Mouse (Mus musculus) forebrain, embryonic 15.5 days (tissue): ENCODE results near the gene Fam19a3. TPM values are rescaled to one million over a fixed set of nuclear protein-coding genes. Genes with fewer than 3 reads are reported as not detected.

ENCODE experiments used
- ATAC-seq: fragments of 200-750 bp; cut with Nextera tagmentation; replicated peaks from 2 replicates; pipeline ENCODE4 v1.8.0; 2017; ENCODE audit warnings: mild to moderate bottlenecking, moderate TSS enrichment, moderate library complexity
- H3K27ac ChIP-seq: fragments of 300-500 bp; sonication (generic); replicated peaks from 2 replicates; pipeline ENCODE4 v1.5.1; 2015; ENCODE audit warnings: mild to moderate bottlenecking, inconsistent platforms
- H3K27me3 ChIP-seq: fragments of 300-500 bp; sonication (generic); 2 replicates; pipeline ENCODE4 v1.6.1; 2015; ENCODE audit warnings: inconsistent platforms
- H3K36me3 ChIP-seq: fragments of 300-500 bp; sonication (generic); 2 replicates; pipeline ENCODE4 v1.6.1; 2015; ENCODE audit warnings: mild to moderate bottlenecking, inconsistent platforms
- H3K4me1 ChIP-seq: fragments of 300-500 bp; sonication (generic); 2 replicates; pipeline ENCODE4 v1.6.1; 2015; ENCODE audit warnings: inconsistent platforms
- H3K4me2 ChIP-seq: fragments of 300-500 bp; sonication (generic); replicated peaks from 2 replicates; pipeline ENCODE4 v1.6.1; 2015; ENCODE audit warnings: mild to moderate bottlenecking, inconsistent platforms
- H3K4me3 ChIP-seq: fragments of 300-500 bp; sonication (generic); 2 replicates; pipeline ENCODE4 v1.5.1; 2015; ENCODE audit warnings: mild to moderate bottlenecking, inconsistent platforms
- H3K9ac ChIP-seq: fragments of 300-500 bp; sonication (generic); replicated peaks from 2 replicates; pipeline ENCODE4 v1.6.1; 2015; ENCODE audit warnings: mild to moderate bottlenecking, inconsistent platforms
- H3K9me3 ChIP-seq: fragments of 300-500 bp; sonication (generic); 2 replicates; pipeline ENCODE4 v1.6.1; 2016; ENCODE audit warnings: inconsistent platforms
- WGBS: fragments of 180-500 bp; shearing (Covaris S2); methylation state at CpG from one replicate; pipeline ENCODE4 v1.1.7; 2015; ENCODE audit warnings: mixed read lengths; 5-methylcytosine and 5-hydroxymethylcytosine counted together
- polyA plus RNA-seq: library from polyadenylated mRNA; unstranded; fragments of >200 nt; fragmentation: Nextera tagmentation; extraction: Ambion mirVana; gene quantifications from 2 replicates; pipeline ENCODE4 v1.2.1, GENCODE M21; 2015

The Fam19a3 gene
- polyA plus RNA-seq, 1 experiment from 2014 or later, result 0.06 TPM

DNA sequence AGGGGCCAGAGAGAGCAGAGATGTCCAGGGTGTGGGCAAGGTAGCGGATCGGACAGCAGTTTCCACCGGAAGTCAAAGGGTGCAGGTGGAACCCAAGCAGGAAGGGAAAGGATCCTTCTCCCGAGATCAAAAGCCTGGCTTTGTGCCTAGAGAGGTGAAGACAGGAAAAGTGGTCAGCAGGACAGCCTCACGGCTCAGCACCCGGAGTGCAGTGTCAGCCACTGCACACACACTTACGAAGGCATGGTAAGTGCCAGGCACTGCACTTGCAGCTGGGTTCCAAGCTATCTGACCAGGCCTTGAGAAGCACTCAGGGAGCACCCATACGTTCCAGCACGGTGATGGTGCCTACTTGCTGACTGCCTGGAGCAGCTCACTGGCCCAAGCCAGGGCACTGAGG, 23.9 kb upstream of the Fam19a3 start:
- H3K27ac ChIP-seq, result no peak overlapping the region
- WGBS, result 86% methylated on average over 9 of the region's 9 CpGs
- H3K27me3 ChIP-seq, result no peaks in the 10 kb centered on the region
- H3K4me3 ChIP-seq, result no peak overlapping the region
- no peaks in the 10 kb centered on the region for H3K4me1 ChIP-seq
- H3K9ac ChIP-seq, result no peak overlapping the region
- no peak for ATAC-seq
- no peak overlapping the region for H3K4me2 ChIP-seq
- H3K36me3 ChIP-seq, result peaks cover 1% of the 10 kb centered on the region; the same call in 1 of the 2 replicates
- H3K9me3 ChIP-seq, result no peaks in the 10 kb centered on the region

DNA sequence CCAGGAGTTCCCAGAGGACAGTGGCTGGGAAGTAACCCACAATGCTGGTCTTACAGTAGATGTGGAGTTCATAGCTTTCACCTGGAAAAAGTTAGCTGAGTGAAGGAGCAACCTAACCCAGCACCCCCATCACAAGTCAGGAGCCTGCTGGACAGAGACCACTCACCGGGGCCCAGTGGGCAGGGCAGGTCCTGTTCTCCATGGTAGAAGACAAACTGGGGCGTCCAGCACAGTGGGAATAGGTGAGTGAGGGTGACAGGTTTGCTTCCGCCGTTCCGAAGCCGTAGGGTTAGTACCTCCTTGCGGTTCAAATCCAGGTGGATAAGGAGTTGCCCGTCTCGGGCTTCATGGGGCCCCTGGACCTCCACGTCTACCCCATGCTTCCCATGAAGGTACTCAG, 22.7 kb upstream of the Fam19a3 start:
- Histone ChIP-seq H3K4me2 (no peak overlapping the region), H3K36me3 (peaks cover 3% of the 10 kb centered on the region; the same call in 1 of the 2 replicates), H3K4me1 (no peaks in the 10 kb centered on the region), H3K9me3 (no peaks in the 10 kb centered on the region), H3K27ac (no peak overlapping the region), H3K27me3 (no peaks in the 10 kb centered on the region), H3K9ac (no peak overlapping the region), H3K4me3 (no peak overlapping the region)
- no peak for ATAC-seq
- WGBS, result 93% methylated on average over 10 of the region's 10 CpGs

DNA sequence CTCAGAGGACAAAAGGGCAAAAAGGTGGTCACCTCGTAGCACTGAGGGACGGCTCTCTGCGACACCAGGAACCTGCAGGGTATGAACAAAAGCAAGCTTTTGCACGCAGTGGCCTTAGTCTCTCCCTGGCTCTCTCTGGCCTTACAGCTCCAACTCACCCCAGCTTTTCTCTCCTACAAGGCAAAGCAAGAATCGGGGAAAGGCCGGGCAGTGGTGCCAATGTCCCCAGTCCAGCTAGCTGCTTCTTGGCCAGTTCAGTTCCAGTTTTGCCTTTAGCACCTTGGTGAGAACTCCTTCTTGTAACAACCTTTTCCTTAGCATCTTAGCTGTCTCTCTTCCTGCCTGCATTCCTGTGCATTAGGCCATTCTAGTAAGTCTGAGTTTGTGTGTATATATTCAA, 19.8 kb upstream of the Fam19a3 start:
- 92% methylated on average over 6 of the region's 6 CpGs for WGBS
- ATAC-seq, result no peak

DNA sequence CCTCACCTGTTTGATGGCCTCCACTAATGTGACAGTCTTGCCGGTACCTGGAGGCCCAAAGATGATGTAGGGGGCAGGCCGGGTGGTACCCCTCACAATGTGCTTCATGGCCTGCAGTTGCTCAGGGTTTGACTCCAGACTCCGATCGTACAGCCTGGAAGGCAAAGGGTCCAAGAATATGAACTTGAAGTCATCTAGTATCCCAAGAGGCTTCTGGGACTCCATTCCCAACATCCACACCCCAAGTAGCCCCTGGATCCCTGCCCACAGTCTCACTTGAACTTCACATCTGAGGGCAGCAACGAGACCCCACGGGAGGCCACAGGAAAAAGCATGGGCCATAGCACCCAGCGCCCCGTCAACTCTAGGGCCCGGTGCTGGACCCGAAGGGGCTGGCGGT, 19.0 kb upstream of the Fam19a3 start:
- no peak overlapping the region for H3K9ac ChIP-seq
- H3K4me1 ChIP-seq, result peaks cover 4% of the 10 kb centered on the region; the same call in 1 of the 2 replicates
- no peak overlapping the region for H3K4me3 ChIP-seq
- no peaks in the 10 kb centered on the region for H3K27me3 ChIP-seq
- 94% methylated on average over 11 of the region's 11 CpGs for WGBS
- H3K9me3 ChIP-seq, result no peaks in the 10 kb centered on the region
- no peak for ATAC-seq
- H3K4me2 ChIP-seq, result no peak overlapping the region
- H3K27ac ChIP-seq, result no peak overlapping the region
- H3K36me3 ChIP-seq, result peaks cover 8% of the 10 kb centered on the region

More for the DNA sequence above, 19.8 kb upstream of the Fam19a3 start:
- Histone ChIP-seq H3K4me2 (no peak overlapping the region), H3K27ac (no peak overlapping the region), H3K9ac (no peak overlapping the region), H3K9me3 (no peaks in the 10 kb centered on the region), H3K4me1 (no peaks in the 10 kb centered on the region), H3K27me3 (no peaks in the 10 kb centered on the region), H3K4me3 (no peak overlapping the region), H3K36me3 (peaks cover 8% of the 10 kb centered on the region)

DNA sequence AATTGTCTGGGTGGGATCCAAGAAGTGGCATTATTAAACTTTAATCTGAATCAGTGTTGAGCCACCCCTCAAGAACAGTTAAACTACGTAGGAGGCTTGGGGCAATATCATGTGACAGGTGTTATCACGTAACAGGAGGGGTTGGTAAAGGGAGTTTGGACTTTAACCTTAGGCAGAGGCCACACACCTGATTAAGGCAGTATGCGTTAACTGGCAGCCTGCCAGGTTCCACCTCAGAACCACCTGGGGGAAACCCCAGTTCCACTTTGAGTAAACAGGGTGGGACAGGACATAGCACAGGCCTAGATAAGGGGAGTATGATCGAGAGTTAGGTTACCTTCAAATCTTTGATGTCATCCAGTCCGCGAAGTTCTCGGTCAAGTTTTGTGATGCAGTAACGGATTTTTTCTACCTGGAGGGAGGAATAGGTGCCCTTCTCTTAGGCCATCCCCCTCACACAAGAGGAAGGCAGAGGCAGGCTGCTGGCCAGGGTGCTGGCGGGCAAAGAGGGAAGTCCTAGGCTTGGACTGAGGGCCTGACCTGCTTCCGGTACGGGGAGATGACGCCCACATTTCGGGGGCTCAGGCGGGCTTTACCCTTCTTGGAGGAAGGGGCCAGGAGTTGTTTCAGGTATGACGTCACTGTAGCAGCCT, 14.9 kb upstream of the Fam19a3 start:
- H3K9ac ChIP-seq, result no peak overlapping the region
- H3K4me2 ChIP-seq, result no peak overlapping the region
- no peak for ATAC-seq
- no peaks in the 10 kb centered on the region for H3K27me3 ChIP-seq
- peaks cover 8% of the 10 kb centered on the region for H3K36me3 ChIP-seq
- H3K4me1 ChIP-seq, result peaks cover 15% of the 10 kb centered on the region; the same call in 1 of the 2 replicates
- 85% methylated on average over 15 of the region's 15 CpGs for WGBS
- no peak overlapping the region for H3K4me3 ChIP-seq
- no peak overlapping the region for H3K27ac ChIP-seq
- H3K9me3 ChIP-seq, result no peaks in the 10 kb centered on the region

DNA sequence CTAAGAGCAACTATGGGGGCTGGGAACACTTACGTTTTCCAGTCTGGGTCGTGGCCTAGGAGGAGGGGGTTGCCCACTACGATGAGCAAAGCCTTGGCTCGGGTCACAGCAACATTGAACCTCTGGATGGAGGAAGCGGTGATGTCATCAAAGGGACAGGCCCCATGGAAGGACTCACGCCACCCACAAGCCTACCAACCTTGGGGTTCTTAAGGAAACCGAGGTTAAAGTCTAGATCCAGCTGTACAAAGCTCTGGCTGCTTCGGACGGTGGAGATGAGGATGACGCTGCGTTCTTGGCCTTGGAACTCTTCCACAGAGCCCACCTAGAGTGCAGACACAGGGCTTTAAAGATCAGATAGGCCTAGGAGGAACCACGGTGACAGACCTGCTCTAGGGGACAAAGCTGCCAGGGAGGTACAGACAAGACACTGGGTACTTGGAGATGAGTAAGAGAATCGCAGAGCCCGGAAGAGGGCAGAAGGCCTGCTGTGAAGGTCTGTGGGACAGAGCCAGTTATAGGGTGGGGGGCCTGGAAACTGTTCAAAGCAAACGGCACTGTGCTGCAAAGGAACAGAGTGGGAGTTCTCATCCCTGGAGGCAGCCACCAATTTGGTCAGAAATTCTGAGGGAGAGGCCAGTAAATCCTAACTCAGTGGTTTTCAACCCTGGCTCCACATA, 14.2 kb upstream of the Fam19a3 start:
- H3K4me2 ChIP-seq, result no peak overlapping the region
- no peak overlapping the region for H3K9ac ChIP-seq
- no peaks in the 10 kb centered on the region for H3K27me3 ChIP-seq
- H3K4me1 ChIP-seq, result peaks cover 19% of the 10 kb centered on the region; the same call in 1 of the 2 replicates
- H3K36me3 ChIP-seq, result peaks cover 8% of the 10 kb centered on the region
- H3K27ac ChIP-seq, result no peak overlapping the region
- no peak overlapping the region for H3K4me3 ChIP-seq
- H3K9me3 ChIP-seq, result no peaks in the 10 kb centered on the region
- no peak for ATAC-seq
- 68% methylated on average over 15 of the region's 15 CpGs for whole genome bisulfite sequencing

DNA sequence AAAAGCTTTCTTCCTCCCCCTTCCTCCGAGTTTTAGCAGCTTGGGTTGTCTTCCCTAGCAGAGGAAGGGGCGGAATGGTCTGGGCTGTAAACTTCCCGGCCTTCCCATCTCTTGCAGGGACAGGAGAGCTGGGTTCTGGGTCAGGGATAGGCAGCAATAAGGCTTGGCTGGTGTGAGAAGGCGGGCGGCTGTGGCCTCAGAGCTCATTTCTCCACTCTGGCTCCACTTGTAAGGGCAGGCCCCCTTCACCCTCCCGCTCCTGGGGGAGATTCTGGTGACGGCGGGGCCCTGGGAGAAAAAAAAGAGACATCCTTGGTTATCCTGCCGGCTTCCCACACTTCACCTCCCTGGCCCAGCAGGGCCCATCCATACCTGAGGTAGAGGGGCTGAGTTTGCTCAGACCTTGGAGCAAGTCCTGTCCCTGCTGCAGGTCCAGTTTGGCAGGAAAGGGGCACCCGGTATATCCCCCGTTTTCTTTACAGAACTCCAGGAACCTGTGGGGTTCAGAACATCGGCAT, 13.4 kb upstream of the Fam19a3 start:
- Histone ChIP-seq H3K36me3 (peaks cover 5% of the 10 kb centered on the region; the same call in 1 of the 2 replicates), H3K27ac (peak overlapping the region; percentile 12; the same call in 1 of the 2 replicates), H3K27me3 (no peaks in the 10 kb centered on the region), H3K4me1 (peaks cover 26% of the 10 kb centered on the region), H3K4me3 (no peak overlapping the region), H3K9me3 (no peaks in the 10 kb centered on the region), H3K4me2 (no peak overlapping the region), H3K9ac (no peak overlapping the region)
- no peak for ATAC-seq
- WGBS, result 74% methylated on average over 12 of the region's 12 CpGs

DNA sequence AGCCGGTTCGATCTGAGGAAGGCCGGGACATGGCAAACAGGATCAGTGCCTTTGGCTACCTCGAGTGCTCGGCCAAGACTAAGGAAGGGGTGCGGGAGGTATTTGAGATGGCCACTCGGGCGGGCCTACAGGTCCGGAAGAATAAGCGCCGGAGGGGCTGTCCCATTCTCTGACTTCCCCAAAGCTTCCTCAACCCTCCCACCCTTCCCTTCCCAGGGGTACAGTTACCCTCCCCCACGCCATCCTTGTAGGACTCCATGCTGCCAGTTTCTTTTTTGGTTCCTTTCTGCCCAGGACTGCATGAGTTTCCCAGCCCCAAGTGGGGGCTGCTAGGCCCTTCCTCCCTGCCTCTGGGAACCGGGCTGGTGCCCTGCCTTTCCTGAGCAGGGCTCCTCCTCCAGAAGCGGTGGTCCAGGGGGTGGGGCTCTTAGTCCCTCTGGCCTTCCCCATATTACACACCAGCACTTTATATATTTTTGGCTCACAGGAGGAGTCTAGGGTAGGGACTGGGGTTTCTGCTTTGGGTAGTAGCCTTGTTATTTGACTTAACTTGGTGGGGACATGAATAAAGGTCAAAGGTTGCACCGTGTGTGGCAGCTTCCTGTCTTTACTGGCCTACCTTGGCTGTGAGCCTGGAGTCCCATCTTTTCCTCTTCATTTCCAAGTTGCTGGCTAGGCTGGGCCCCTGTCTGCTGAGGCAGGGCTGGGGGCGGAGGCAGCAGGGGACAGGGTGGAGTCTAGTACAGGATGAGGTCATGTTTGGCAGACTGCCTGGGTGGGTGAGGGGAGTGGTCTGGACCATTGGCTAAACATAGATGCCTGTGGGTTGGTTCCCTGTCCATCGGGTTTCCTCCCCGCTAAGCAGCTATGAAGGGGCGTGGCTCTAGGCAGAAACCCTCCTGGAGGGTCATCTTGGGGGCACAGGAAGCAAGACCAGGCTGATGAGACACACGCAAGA, 12.5 kb upstream of the Fam19a3 start:
- H3K27ac ChIP-seq, result 0 out of 2 replicates have a peak overlapping the region, but pooled peaks have one; percentile 24
- H3K36me3 ChIP-seq, result peaks cover 5% of the 10 kb centered on the region; the same call in 1 of the 2 replicates
- 53% methylated on average over 20 of the region's 20 CpGs for WGBS
- no peak overlapping the region for H3K4me2 ChIP-seq
- H3K4me3 ChIP-seq, result no peak overlapping the region
- no peaks in the 10 kb centered on the region for H3K9me3 ChIP-seq
- H3K4me1 ChIP-seq, result peaks cover 34% of the 10 kb centered on the region
- H3K27me3 ChIP-seq, result no peaks in the 10 kb centered on the region
- ATAC-seq, result peak; percentile 82
- no peak overlapping the region for H3K9ac ChIP-seq

DNA sequence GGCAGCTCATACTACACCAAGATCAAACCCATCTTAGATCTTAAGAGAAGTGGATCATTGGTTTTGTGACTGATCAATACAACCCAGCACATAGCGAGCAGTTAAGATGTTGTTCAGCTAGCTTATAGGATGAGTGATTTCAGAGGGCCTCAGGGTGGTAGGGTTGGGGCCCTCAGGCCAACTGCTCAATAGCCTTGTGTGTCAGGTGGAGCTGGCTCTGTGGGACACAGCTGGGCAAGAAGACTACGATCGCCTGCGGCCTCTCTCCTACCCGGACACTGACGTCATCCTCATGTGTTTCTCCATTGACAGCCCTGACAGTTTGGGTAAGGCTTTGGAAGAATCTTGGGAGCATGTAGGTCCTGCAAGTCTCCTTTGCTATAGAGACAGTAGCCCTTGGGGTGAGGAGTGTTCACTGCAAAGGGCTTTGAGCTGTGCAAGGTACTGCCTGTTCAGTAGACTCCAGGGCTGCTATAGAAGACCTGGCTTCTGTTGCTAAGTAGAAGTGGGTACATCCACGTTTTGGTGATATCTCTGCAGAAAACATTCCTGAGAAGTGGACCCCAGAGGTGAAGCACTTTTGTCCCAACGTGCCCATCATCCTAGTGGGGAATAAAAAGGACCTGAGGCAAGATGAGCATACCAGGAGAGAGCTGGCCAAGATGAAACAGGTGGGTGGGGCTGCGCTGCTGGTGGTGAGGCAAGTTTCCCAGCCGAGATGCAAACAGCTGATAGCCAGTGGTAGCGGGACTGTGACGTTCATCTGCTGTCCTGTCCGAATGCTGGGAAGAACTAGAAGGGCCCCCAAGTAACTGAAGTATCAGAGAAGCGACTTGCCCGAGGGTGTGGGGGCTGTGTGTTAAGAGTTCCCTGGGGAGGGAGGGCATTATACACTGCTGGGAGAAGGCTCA, 11.0 kb upstream of the Fam19a3 start:
- no peak overlapping the region for H3K9ac ChIP-seq
- 0 out of 2 replicates have a peak, but pooled peaks cover under 1% of the 10 kb centered on the region for H3K36me3 ChIP-seq
- H3K27me3 ChIP-seq, result no peaks in the 10 kb centered on the region
- peaks cover 42% of the 10 kb centered on the region for H3K4me1 ChIP-seq
- H3K9me3 ChIP-seq, result no peaks in the 10 kb centered on the region
- H3K27ac ChIP-seq, result no peak overlapping the region
- no peak for ATAC-seq
- H3K4me2 ChIP-seq, result no peak overlapping the region
- 77% methylated on average over 15 of the region's 15 CpGs for WGBS
- no peak overlapping the region for H3K4me3 ChIP-seq

DNA sequence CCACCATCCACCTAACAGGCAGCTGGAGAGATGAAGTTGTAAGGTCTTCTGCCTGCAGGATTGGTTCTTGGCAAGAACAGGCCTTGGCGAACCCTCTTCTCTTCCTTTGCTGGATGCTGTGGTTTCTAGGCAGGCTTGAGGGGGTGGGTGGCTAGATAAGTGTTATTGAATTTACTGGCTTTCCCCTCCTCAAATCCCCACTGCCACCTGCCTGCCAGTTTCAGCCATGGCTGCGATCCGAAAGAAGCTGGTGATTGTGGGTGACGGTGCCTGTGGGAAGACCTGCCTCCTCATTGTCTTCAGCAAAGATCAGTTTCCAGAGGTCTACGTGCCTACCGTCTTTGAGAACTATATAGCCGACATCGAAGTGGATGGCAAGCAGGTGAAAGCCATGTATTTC, 10.0 kb upstream of the Fam19a3 start:
- Histone ChIP-seq H3K4me3 (no peak overlapping the region), H3K9ac (no peak overlapping the region), H3K4me2 (no peak overlapping the region), H3K27me3 (no peaks in the 10 kb centered on the region), H3K9me3 (no peaks in the 10 kb centered on the region), H3K27ac (no peak overlapping the region), H3K36me3 (no peaks in the 10 kb centered on the region), H3K4me1 (peaks cover 42% of the 10 kb centered on the region)
- 93% methylated on average over 8 of the region's 8 CpGs for WGBS
- no peak for ATAC-seq

DNA sequence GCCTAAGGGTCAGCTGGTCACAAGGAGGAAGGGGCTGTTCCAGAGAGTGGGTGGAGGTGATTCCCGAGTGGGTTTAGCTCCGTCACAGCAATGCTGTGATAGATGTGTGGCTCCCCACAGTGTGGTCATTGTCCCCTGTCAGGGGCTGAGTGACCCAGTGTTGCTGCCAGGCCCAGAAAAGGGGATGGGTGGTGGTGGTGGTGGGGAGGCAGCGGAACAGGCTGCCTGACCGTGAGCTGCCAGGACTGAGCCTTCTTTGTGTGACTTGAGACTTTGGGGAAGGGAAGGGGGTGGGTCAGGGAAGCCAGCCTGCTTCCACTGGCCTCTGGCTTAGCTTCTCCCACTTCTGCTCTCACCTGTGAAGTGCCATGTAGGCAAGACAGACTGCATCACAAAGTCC, 9.4 kb upstream of the Fam19a3 start:
- H3K4me3 ChIP-seq, result no peak overlapping the region
- no peaks in the 10 kb centered on the region for H3K9me3 ChIP-seq
- peak overlapping the region; percentile 81 for H3K4me2 ChIP-seq
- H3K27ac ChIP-seq, result no peak overlapping the region
- H3K4me1 ChIP-seq, result peaks cover 41% of the 10 kb centered on the region
- H3K9ac ChIP-seq, result no peak overlapping the region
- WGBS, result 23% methylated on average over 4 of the region's 4 CpGs
- ATAC-seq, result no peak
- no peaks in the 10 kb centered on the region for H3K27me3 ChIP-seq
- H3K36me3 ChIP-seq, result no peaks in the 10 kb centered on the region
